Mouse (Mus musculus) stomach, postnatal 0 days (tissue): ENCODE data around the gene Lgals12. TPM values are rescaled to one million over a fixed set of nuclear protein-coding genes. Genes with fewer than 3 reads are reported as not detected.

Experiments
- ATAC-seq: fragments of 200-750 bp; cut with Nextera tagmentation; 2 replicates; pipeline ENCODE4 v1.8.0; 2017; ENCODE audit not compliant: low FRiP score, low TSS enrichment
- DNase-seq: peaks from one replicate; pipeline ENCODE4 v3.0.0-alpha.2; 2016; ENCODE audit warnings: low spot score
- H3K27ac ChIP-seq: fragments of 300-500 bp; sonication (generic); replicated peaks from 2 replicates; pipeline ENCODE4 v1.5.1; 2014; ENCODE audit warnings: mild to moderate bottlenecking, control low read depth
- H3K27me3 ChIP-seq: fragments of 300-500 bp; sonication (generic); 2 replicates; pipeline ENCODE4 v1.6.1; 2014; ENCODE audit warnings: low read length; ENCODE audit not compliant: control insufficient read depth, insufficient read depth
- H3K36me3 ChIP-seq: fragments of 300-500 bp; sonication (generic); 2 replicates; pipeline ENCODE4 v1.6.1; 2014; ENCODE audit warnings: low read length, mixed read lengths; ENCODE audit not compliant: control insufficient read depth, insufficient read depth
- H3K4me1 ChIP-seq: fragments of 300-500 bp; sonication (generic); replicated peaks from 2 replicates; pipeline ENCODE4 v1.6.1; 2014; ENCODE audit warnings: antibody characterized with exemption; ENCODE audit not compliant: control insufficient read depth, insufficient read depth
- H3K4me2 ChIP-seq: fragments of 300-500 bp; sonication (generic); replicated peaks from 2 replicates; pipeline ENCODE4 v1.6.1; 2014; ENCODE audit warnings: low read depth, mild to moderate bottlenecking, control low read depth, moderate library complexity
- H3K4me3 ChIP-seq: fragments of 300-500 bp; sonication (generic); 2 replicates; pipeline ENCODE4 v1.5.1; 2014; ENCODE audit warnings: low read depth, low read length, control low read depth
- H3K9ac ChIP-seq: fragments of 300-500 bp; sonication (generic); 2 replicates; pipeline ENCODE4 v1.6.1; 2014; ENCODE audit warnings: mild to moderate bottlenecking, low read length, control low read depth, mixed read lengths
- H3K9me3 ChIP-seq: fragments of 300-500 bp; sonication (generic); 2 replicates; pipeline ENCODE4 v1.6.1; 2016; ENCODE audit warnings: low read length; ENCODE audit not compliant: control insufficient read depth
- CTCF ChIP-seq: IDR thresholded peaks from 2 replicates; pipeline ENCODE4 v1.5.1; 2016; ENCODE audit warnings: antibody characterized with exemption, low read depth, mild to moderate bottlenecking, moderate library complexity
- EP300 ChIP-seq: optimal IDR thresholded peaks from 2 replicates; pipeline ENCODE3; 2016; ENCODE audit warnings: antibody characterized with exemption
- WGBS: fragments of 180-500 bp; shearing (Covaris S2); extraction: QIAGEN DNeasy Blood & Tissue Kit; methylation state at CpG from one replicate; pipeline ENCODE4 v1.1.7; 2014; 5-methylcytosine and 5-hydroxymethylcytosine counted together
- polyA plus RNA-seq: library from polyadenylated mRNA; unstranded; fragments of >200 nt; fragmentation: Nextera tagmentation; extraction: Ambion mirVana; gene quantifications from 2 replicates; pipeline ENCODE4 v1.2.1, GENCODE M21; 2015

Lgals12 gene
- polyA plus RNA-seq, 1 experiment from 2014 or later = 2.3 TPM

DNA sequence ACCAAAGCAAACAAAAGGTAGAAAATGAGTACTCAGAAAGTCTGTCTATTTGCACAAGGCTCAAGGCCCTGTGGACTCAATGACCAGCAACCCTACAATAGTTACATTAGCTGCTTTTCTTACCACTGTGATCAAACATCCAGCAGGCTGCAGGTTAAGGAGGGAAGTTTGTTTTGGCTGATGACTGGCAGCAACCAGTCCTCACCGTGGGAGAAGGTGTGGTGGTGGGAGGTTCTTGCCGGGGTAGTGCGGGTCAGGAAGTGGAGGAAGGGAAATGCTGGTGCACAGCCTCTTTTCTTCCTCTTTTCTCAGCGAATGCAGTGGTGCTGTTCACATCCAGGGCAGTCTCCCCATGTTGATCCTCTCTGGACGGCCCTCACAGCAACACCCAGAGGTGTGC lies 26.0 kb downstream of the Lgals12 start:
- H3K4me3 ChIP-seq = no peak overlapping the region
- no peaks in the 10 kb centered on the region for H3K9me3 ChIP-seq
- no peaks in the 10 kb centered on the region for H3K36me3 ChIP-seq
- ATAC-seq (peak; percentile 94), DNase-seq (peak; percentile 84)
- no peak for TF ChIP-seq EP300
- no peak for TF ChIP-seq CTCF
- no peaks in the 10 kb centered on the region for H3K27me3 ChIP-seq
- no peak overlapping the region for H3K4me2 ChIP-seq
- H3K4me1 ChIP-seq = no peaks in the 10 kb centered on the region
- WGBS = 28% methylated on average over 5 of the region's 5 CpGs
- peak overlapping the region; percentile 20; the same call in 1 of the 2 replicates for H3K27ac ChIP-seq
- H3K9ac ChIP-seq = no peak overlapping the region

DNA sequence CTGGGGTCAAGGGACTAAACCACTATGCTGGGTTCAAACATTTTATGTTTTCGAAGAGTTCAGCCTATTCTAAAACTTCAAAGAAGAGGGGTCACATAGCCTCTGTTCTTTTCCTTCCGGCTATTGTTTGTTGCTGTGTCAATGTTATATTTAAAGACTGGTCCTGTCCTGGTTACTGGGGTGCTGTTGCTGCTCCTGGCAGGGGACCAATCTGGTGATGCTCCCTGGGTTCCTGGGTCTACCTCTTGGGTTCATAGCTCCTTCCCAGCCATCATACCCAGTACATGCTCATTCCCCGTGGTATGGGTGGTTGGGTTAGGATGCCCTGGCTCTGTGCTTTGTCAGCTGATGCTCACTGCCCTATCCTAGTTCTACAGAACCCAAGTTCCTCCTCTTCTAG lies 29.3 kb downstream of the Lgals12 start:
- no peak overlapping the region for H3K9ac ChIP-seq
- H3K27me3 ChIP-seq = no peaks in the 10 kb centered on the region
- TF ChIP-seq EP300 (no peak), CTCF (no peak)
- H3K36me3 ChIP-seq = no peaks in the 10 kb centered on the region
- H3K4me2 ChIP-seq = no peak overlapping the region
- H3K9me3 ChIP-seq = no peaks in the 10 kb centered on the region
- no peak overlapping the region for H3K27ac ChIP-seq
- no peak overlapping the region for H3K4me3 ChIP-seq
- WGBS = 70% methylated on average over 3 of the region's 3 CpGs
- DNase-seq = no peak
- no peaks in the 10 kb centered on the region for H3K4me1 ChIP-seq
- no peak for ATAC-seq

DNA sequence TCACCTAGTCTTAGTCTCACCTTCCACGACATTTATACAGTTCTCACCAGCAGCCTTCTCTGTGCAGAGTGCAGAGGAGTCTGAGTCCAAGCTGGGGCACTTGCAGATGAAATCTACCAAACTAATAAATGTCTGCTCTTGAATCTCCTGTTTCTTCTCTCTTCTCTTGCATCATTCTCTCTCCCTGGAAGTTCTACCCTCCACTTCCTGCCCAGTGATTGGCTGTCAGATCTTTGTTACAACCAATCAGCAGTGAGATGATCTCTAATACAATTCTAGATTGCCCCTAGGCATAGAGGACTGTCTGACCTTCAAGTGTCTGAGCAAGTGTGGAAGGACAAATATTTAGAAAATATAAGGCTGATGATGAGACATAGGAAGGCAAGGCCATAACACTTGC lies 30.8 kb downstream of the Lgals12 start:
- no peak overlapping the region for H3K4me3 ChIP-seq
- ATAC-seq (no peak), DNase-seq (no peak)
- no peak overlapping the region for H3K27ac ChIP-seq
- H3K27me3 ChIP-seq = no peaks in the 10 kb centered on the region
- no peaks in the 10 kb centered on the region for H3K36me3 ChIP-seq
- WGBS = 90% methylated on average over 1 of the region's 1 CpGs
- no peaks in the 10 kb centered on the region for H3K4me1 ChIP-seq
- TF ChIP-seq CTCF = no peak
- TF ChIP-seq EP300 = no peak
- H3K4me2 ChIP-seq = no peak overlapping the region
- H3K9me3 ChIP-seq = no peaks in the 10 kb centered on the region
- no peak overlapping the region for H3K9ac ChIP-seq

DNA sequence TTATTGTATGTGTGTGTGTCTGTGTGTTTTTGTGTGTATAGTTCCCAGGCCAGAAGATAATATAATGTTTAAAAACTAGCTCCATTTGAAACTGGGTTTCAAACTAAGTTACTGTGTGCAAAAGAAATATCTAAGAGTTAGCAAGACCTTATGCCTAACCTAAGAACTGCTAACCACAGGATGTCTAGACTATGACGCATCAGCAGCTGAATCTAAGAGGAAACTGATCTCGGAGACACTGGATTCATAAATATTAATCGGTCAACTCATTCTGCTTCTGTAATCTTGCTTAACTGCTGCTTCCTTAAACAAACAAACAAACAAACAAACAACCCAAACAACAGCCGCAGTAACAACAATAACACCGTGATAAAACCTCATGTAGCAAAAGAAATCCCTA lies 37.3 kb downstream of the Lgals12 start:
- H3K27me3 ChIP-seq = no peaks in the 10 kb centered on the region
- H3K27ac ChIP-seq = no peak overlapping the region
- H3K36me3 ChIP-seq = no peaks in the 10 kb centered on the region
- 82% methylated on average over 5 of the region's 5 CpGs for WGBS
- H3K4me1 ChIP-seq = no peaks in the 10 kb centered on the region
- no peak overlapping the region for H3K4me3 ChIP-seq
- H3K9me3 ChIP-seq = no peaks in the 10 kb centered on the region
- H3K9ac ChIP-seq = no peak overlapping the region
- no peak overlapping the region for H3K4me2 ChIP-seq
- TF ChIP-seq CTCF = no peak
- TF ChIP-seq EP300 = no peak
- DNase-seq (no peak), ATAC-seq (no peak)

DNA sequence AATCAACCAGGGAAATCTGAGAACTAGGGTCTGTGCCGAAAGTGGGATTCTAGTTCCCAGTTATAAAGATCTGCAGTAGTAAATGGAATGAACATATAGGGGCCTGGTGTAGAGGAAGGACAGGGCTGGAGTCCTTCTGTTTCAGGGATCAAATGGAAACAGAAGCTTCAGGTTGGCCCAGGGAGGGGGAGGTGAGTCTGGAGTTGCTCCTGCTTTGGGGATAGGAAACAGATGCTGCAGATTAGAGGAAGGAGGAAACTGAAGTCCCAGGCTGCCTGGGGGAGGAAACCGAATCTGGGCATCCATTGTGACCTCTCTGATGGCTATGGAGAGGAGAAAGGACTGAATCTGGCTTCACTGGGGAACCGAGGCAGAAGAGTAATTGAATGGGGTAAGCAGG lies 38.6 kb downstream of the Lgals12 start:
- H3K27ac ChIP-seq = no peak overlapping the region
- ATAC-seq (no peak), DNase-seq (no peak)
- no peaks in the 10 kb centered on the region for H3K27me3 ChIP-seq
- TF ChIP-seq CTCF (no peak), EP300 (no peak)
- 46% methylated on average over 3 of the region's 3 CpGs for WGBS
- H3K4me1 ChIP-seq = no peaks in the 10 kb centered on the region
- no peak overlapping the region for H3K9ac ChIP-seq
- H3K36me3 ChIP-seq = no peaks in the 10 kb centered on the region
- H3K4me3 ChIP-seq = no peak overlapping the region
- H3K4me2 ChIP-seq = no peak overlapping the region
- no peaks in the 10 kb centered on the region for H3K9me3 ChIP-seq

DNA sequence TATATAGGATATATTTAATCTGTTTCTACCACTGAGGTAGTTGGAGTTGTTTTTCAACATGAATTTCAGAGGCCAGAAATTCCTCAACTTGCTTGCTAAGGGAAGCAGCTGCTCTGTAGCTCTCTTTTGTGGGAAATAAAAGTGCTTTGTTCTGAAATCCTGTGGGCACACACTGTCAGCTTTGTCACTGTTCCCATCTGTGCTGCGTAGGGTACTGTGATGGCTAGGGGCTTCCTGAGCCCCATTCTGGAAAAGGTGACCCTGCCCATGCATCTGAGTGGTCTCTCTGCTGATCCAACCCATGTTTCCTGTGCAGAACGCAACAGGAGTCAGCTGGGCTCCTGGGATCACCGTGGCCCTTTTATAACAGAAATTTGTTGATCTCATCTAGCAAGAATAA lies 40.2 kb downstream of the Lgals12 start:
- DNase-seq (no peak), ATAC-seq (no peak)
- Histone ChIP-seq H3K9ac (no peak overlapping the region), H3K36me3 (no peaks in the 10 kb centered on the region), H3K4me1 (no peaks in the 10 kb centered on the region), H3K4me3 (no peak overlapping the region), H3K27me3 (no peaks in the 10 kb centered on the region), H3K27ac (no peak overlapping the region), H3K4me2 (no peak overlapping the region), H3K9me3 (no peaks in the 10 kb centered on the region)
- TF ChIP-seq CTCF (no peak), EP300 (no peak)
- WGBS = 73% methylated on average over 3 of the region's 3 CpGs

DNA sequence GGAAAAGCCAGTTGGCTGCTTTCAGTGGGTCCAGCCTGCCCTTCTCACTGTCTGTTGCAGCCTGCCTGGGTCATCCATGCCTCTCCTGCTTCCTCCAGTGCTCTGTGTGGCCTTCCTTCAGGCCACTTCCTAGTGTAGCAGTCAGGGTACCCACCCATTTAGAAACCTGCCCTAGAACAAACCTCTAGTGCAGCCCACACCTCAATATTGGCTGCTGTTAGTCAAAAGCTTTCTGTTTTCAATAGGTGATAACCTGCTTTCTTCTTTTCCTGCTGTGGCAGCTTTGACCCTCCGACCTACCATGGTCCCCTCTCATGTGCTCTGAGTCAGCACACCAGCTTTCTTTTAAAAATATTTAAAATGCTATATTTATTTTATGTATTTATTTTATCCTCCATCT lies 42.5 kb downstream of the Lgals12 start:
- Histone ChIP-seq H3K4me2 (no peak overlapping the region), H3K36me3 (no peaks in the 10 kb centered on the region), H3K27ac (no peak overlapping the region), H3K4me1 (no peaks in the 10 kb centered on the region), H3K9ac (no peak overlapping the region), H3K27me3 (no peaks in the 10 kb centered on the region), H3K9me3 (no peaks in the 10 kb centered on the region), H3K4me3 (no peak overlapping the region)
- no peak for TF ChIP-seq EP300
- no peak for TF ChIP-seq CTCF
- 77% methylated on average over 1 of the region's 1 CpGs for WGBS
- DNase-seq = no peak
- ATAC-seq = no peak
